Mouse (Mus musculus) left cerebral cortex, postnatal 25 days (tissue): ENCODE measurements around the gene Tmem178. TPM values are rescaled to one million over a fixed set of nuclear protein-coding genes. Genes with fewer than 3 reads are reported as not detected.
"Not testable (repeated sequence)": the region's sequence is repeated elsewhere in the genome, so short reads cannot be mapped to it uniquely, and the experiment has no call there.

ENCODE experiments used
- DNase-seq, 2 experiments: peaks; one replicate each; pipeline ENCODE4 v3.0.0; 2022; ENCODE audit warnings: low spot score in 2 of 2, mixed read lengths in 1 of 2
- intact Hi-C: fragments of 180-260 bp; cut with DNase I; formaldehyde crosslinking; loops from one replicate; pipeline ENCODE4 v1.15.1; 2025
- total RNA-seq, 2 experiments: library from RNA; stranded (reverse); gene quantifications; 2 replicates each; pipeline ENCODE4 v1.2.3; 2021

Gene Tmem178
- total RNA-seq, 2 experiments from 2014 or later: 98.7 to 124 TPM

DNA sequence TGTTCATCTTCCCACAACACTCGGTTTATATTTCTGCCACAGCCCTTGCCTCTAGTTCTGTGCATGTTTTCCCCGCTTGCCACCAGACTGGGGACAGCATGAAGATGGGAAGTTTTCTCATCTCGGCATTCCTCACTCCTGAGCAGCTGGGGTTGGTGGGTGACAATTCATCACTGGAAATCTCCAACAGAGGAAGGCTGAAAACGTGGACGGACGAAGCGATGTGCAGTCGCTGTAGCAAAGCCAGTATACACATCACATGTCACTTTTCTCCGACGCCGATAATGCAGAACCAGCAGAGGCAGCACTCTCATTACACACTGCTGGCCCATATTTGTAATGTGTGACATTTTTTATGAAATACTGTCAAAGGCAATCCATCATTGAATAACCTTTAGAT is 2.6 kb upstream of the Tmem178 start:
- intact Hi-C loops: loop anchor here (2.0 to 5.0 kb wide), 5 partner anchors 95 to 230 kb away; partner anchors contain the start of gene Map4k3

DNA sequence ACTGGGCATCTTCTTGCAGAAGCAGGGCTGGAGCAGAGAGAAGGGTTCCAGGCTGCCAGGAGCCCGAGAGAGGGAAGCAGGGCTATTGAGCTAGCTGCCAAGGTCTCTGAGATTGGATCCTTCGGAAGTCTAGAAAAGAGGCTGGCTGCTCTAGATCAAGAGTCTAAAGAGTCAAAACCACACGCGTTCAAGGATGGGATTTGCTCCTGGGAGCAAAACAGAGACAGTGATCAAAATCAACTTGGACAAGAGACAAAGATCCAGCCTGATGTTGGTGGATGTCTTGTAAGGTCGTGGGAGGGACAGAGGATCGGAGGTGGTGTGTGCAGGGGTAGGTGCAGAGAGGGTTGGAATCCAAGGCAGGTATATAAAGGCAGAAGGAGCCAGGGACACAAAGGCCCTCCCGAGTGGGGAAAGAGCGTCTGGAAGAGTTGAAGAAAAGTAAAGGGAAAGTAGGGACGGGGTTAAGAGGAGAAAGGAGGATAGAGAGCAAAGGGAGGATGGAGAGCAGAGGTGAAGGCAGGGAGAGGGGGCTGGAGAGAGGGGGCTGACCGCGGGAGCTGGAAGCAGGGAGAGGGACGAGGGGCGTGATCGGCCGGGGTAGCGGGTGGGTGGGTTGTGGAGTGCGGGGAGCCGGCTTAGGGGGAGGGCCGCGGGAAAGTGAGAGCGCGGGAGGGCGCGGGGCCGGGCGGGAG is 450 bp upstream of the Tmem178 start:
- DNase-seq: no peak
- intact Hi-C loops: loop anchor here (2.0 to 5.0 kb wide), 5 partner anchors 39 to 232 kb away; partner anchors contain the start of gene Map4k3

More for the DNA sequence above, 2.6 kb upstream of the Tmem178 start:
- peak in 1 of 2 experiments; percentile 64 for DNase-seq

DNA sequence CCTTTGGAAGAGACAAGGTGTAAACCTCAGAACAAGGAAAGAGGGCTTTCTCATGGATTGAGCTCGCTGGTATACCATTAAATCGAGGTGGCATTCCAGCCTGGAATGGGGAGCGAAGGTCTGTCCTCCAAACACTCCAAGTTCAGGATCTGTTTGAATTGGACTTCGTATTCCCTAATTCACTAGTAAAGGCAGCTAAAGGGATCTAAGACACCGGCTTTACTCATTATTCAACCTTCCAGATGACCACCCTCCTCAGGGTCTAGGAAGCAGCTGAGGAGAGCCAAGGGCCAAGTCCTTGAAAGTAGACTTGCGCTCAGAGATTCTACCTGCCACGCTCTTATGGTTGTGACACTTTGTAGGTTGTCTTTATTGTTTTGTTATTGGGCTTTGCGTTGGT is 1.1 kb downstream of the Tmem178 start:
- DNase-seq: not testable (repeated sequence)
- intact Hi-C loops: loop anchor here (2.0 kb wide), 1 partner anchor 37 kb away; no protein-coding TSS in a partner anchor

GRCm38 (mm10) chr17:80946091-80946885 is 1.9 kb downstream of the Tmem178 start:
- no peak for DNase-seq
- intact Hi-C loops: no loop called here

DNA sequence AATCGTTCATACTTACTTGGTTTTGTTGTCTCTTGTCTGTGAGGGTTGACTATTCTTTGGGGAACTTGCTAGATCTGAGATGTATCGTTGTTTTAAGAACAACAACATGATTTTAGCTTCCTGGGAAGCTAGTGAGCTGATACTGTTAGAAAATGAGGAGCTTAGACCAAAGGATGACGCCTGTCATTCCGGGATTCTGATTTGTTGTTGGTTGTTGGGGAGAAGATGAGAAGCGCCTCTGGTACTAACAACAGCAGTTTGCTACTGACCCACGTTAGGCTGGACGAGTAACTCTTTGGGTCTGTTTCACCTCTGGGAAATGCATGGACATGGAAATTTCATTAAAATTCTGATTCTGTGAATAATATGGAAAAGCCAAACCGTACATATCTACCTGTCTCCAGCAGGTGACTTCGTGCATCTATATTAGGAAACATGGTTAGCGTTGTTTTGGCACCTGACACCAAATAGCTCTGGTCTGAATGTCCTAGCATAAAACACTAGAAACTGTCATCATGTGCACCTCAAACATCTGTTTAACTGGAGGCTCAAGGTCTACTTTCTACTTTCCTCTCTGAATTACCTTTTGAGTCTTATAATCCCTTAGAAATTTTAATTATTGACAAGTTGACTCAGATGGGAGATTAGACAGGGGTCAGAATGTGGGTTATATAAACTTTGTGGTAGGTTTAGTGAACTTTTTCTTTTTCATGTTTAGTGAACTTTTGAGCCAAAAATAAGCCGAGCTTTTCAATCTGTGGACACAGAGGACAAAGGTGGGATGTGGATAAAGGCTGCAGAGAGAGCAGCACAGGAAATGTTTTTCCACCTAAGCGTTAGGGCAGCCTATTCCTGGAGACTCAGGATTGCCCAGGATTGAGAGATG is 2.9 kb downstream of the Tmem178 start:
- no peak for DNase-seq
- intact Hi-C loops: no loop called here

DNA sequence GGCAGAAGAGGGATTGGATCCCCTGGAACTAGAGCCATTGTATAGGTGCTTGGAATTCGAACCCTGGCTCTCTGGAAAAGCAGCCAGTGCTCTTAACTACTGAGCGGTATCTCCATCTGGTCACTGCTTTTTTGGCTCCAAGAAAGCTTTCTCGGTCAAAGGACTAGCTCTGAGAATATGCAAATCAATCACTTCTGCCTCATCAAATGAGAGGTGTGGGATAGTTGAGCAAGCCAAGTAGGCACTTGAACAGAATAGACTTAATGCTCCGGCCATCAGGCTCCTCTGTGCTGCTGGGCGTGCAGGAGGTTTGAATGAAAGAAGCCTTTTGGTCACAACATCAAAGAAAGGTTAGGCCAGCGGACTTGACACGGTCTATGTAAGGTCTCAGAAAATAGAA is 5.0 kb downstream of the Tmem178 start:
- intact Hi-C loops: no loop called here
- no peak for DNase-seq

DNA sequence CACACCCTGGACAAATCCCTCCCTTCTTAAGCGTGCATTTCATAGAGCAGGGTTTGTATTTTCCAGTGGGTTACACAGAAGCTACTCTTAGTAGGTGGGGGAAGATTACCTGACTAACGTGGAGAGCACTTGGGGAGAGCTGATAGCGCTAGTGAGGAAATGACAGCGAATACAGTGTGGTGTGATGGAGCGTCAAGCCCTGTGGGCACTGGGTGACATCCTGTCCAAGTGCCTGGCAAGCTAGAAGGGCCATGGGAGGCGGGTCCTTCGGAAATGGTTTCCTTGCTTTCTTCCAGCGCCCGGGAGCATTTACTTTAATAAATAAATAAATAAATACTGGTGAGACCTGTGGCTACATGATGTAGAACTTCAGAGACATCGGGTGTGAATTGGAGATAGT is 5.5 kb downstream of the Tmem178 start:
- intact Hi-C loops: no loop called here
- DNase-seq: no peak

- DNase-seq: no peak
- intact Hi-C loops: no loop called here
These were observed 7.9 kb downstream of the Tmem178 start for GRCm38 (mm10) chr17:80952305-80952704.

- intact Hi-C loops: no loop called here
- no peak for DNase-seq
These were observed 11.0 kb downstream of the Tmem178 start for GRCm38 (mm10) chr17:80955415-80955814.

- intact Hi-C loops: no loop called here
- DNase-seq: no peak
These were observed 11.8 kb downstream of the Tmem178 start for GRCm38 (mm10) chr17:80955998-80956811.

- intact Hi-C loops: no loop called here
- DNase-seq: peak; percentile 57 to 85
These were observed 13.9 kb downstream of the Tmem178 start for GRCm38 (mm10) chr17:80958332-80958731.

- no peak for DNase-seq
- intact Hi-C loops: no loop called here
These were observed 15.4 kb downstream of the Tmem178 start for GRCm38 (mm10) chr17:80959840-80960239.

DNA sequence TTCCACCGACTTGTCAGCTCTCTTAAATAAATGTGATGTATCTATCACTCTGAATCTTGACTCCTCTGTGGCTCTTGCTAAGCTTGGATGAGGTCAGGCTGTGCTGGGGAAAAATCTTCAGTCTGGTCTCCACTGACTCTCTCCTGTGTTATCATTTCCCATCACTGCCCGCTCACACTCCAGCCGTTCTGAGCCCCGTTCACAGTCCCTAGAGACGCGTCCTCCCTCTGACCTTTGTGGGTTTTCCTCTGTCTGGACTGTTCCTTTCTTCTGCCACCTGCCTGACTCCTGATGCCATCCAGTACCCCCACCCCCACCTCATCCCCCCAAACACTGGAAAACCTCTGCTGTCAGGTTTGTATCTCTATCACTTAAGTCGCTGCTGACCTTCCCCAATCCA is 23.0 kb downstream of the Tmem178 start:
- intact Hi-C loops: no loop called here
- no peak for DNase-seq

GRCm38 (mm10) chr17:80969643-80970619 is 25.5 kb downstream of the Tmem178 start:
- peak in 1 of 2 experiments; percentile 63 for DNase-seq
- intact Hi-C loops: no loop called here

GRCm38 (mm10) chr17:80970716-80971115 is 26.3 kb downstream of the Tmem178 start:
- no peak for DNase-seq
- intact Hi-C loops: no loop called here

GRCm38 (mm10) chr17:80972891-80973290 is 28.5 kb downstream of the Tmem178 start:
- DNase-seq: no peak
- intact Hi-C loops: no loop called here

DNA sequence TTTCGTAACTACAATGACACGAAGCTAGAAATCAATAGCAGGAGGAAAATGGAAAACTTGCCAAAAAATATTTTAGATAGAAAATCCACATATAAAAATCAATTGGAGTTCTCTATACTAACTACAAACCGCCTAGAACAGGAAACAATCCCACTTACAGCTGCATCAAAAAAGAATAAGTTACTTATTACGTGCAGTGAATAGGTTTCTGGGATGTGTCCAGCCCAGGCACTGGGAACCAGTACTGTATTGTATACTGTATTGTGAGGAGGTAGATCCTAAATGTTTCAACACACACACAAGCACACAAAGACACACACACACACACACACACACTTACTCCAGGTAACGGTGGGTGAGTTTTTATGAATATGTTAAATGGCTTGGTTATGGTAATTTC is 32.8 kb downstream of the Tmem178 start:
- DNase-seq: no peak
- intact Hi-C loops: no loop called here

DNA sequence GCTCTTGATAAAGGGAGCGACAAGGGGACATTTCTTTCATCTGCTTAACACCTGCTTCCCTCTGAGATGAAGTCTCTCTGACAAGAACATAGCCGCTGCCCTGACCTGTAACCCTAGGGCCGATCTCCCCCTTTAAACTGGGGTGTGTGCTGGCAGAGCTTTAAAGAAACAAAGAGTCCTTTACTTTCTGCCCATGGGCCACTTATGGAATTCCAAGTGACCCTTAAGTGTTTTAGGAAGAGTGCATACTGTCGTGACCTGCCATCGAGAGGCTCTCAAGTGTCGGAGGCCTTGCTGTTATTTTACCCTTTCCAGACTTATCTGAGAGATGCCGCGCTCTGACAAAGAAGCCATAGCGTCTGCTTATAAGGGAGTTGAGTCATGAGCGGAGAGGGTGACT is 35.7 kb downstream of the Tmem178 start:
- intact Hi-C loops: loop anchor here (5.0 kb wide), 4 partner anchors 148 to 358 kb away; partner anchors contain the start of gene Map4k3
- DNase-seq: no peak
